Mouse (Mus musculus) bone marrow, adult 2 months (tissue): ENCODE data around the gene Lmbrd1.

Source experiments
- CTCF ChIP-seq: fragments of 200-500 bp; IDR thresholded peaks from 2 replicates; pipeline ENCODE4 v1.5.1; 2011; ENCODE audit warnings: low read length, control low read depth; ENCODE audit not compliant: control insufficient read depth, insufficient read depth
- POLR2A ChIP-seq: fragments of 200-500 bp; IDR thresholded peaks from 2 replicates; pipeline ENCODE4 v1.6.1; 2011; ENCODE audit warnings: low read depth, mild to moderate bottlenecking, control low read depth, low read length, borderline replicate concordance; ENCODE audit not compliant: control insufficient read depth

GRCm38 (mm10) chr1:24741552-24741951 is 63.1 kb downstream of the Lmbrd1 start:
- TF ChIP-seq CTCF, result no peak
- TF ChIP-seq POLR2A, result no peak
